21 mouse cellular contexts compared by ENCODE assay signal in the genomic region with DNA sequence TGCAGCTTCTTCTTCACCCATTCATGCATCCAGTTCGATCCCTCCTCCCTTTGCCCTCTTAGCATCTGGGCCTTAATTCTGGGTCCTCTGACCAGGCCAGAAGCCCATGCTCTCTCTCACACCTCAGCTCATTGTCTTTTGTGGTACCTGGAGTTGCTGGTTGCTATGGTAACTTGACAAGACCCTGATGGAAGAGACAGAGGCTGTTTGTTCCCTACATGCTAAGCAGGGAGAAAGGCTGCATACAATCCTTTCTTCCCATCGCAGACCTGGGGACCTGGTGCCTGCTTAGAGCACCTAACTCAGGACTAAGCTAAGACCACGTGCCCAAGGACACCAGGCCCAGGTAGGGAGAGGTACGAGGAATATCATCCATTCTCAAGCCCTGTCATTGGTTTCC.
A peak's percentile ranks its signal among the peaks of the same experiment; 100 is the strongest.
DNase-seq lines count a peak whose midpoint lies in the region; ATAC-seq and TF ChIP-seq lines count a peak whose summit lies in the region.
"Had no signal": no experiment of that assay in that cellular context is flagged by ENCODE, and none has a peak within 500 bp of the region (broad histone marks: within the 10 kb centered on the region; RNA-seq: fewer than 3 reads in every experiment).

No protein-coding gene starts in this region.

- H3K27me3 ChIP-seq in forebrain, postnatal 0 days (ENCODE audit: insufficient read depth, low read length), result no peaks in the 10 kb centered on the region
- H3K27me3 ChIP-seq in forebrain, embryonic 11.5 days (ENCODE audit: control insufficient read depth, insufficient read depth, low read length), result no peaks in the 10 kb centered on the region
- no peaks in the 10 kb centered on the region for H3K27me3 ChIP-seq in hindbrain, embryonic 15.5 days
- no peaks in the 10 kb centered on the region for H3K27me3 ChIP-seq in hindbrain, postnatal 0 days (ENCODE audit: insufficient read depth, low read length)
- no peaks in the 10 kb centered on the region for H3K27me3 ChIP-seq in midbrain, embryonic 14.5 days (ENCODE audit: control insufficient read depth, insufficient read depth, low read length)
- no peaks in the 10 kb centered on the region for H3K27me3 ChIP-seq in midbrain, embryonic 10.5 days (ENCODE audit: low read depth, poor library complexity, severe bottlenecking)
- H3K27me3 ChIP-seq in midbrain, embryonic 16.5 days (ENCODE audit: control insufficient read depth, insufficient read depth, low read depth, low read length), result no peaks in the 10 kb centered on the region
- H3K27me3 ChIP-seq: embryonic facial prominence, embryonic 12.5 days; forebrain, embryonic 12.5 days; heart, embryonic 15.5 days had no signal

- no peak overlapping the region for H3K27ac ChIP-seq in forebrain, postnatal 0 days (ENCODE audit: low read depth, low read length)
- no peak overlapping the region for H3K27ac ChIP-seq in forebrain, embryonic 11.5 days (ENCODE audit: low read depth, low read length)
- H3K27ac ChIP-seq in hindbrain, embryonic 15.5 days (replicated peaks), result peak overlapping the region; percentile 39
- no peak overlapping the region for H3K27ac ChIP-seq in hindbrain, postnatal 0 days
- H3K27ac ChIP-seq in midbrain, embryonic 14.5 days (replicated peaks; ENCODE audit: low read depth, low read length), result no peak overlapping the region; the same call in 1 of the 2 replicates
- H3K27ac ChIP-seq in midbrain, embryonic 10.5 days (replicated peaks), result no peak overlapping the region
- peak overlapping the region; percentile 53 for H3K27ac ChIP-seq in midbrain, embryonic 16.5 days (ENCODE audit: low read length)
- H3K27ac ChIP-seq: embryonic facial prominence, embryonic 12.5 days; forebrain, embryonic 12.5 days; heart, embryonic 15.5 days had no signal

- WGBS in forebrain, postnatal 0 days, result 63% methylated on average over 4 of the region's 4 CpGs
- 73% methylated on average over 4 of the region's 4 CpGs for WGBS in forebrain, embryonic 11.5 days
- 64% methylated on average over 4 of the region's 4 CpGs for WGBS in hindbrain, embryonic 15.5 days
- WGBS in hindbrain, postnatal 0 days, result 62% methylated on average over 4 of the region's 4 CpGs
- whole genome bisulfite sequencing in midbrain, embryonic 14.5 days, result 74% methylated on average over 4 of the region's 4 CpGs
- 77% methylated on average over 4 of the region's 4 CpGs for WGBS in midbrain, embryonic 10.5 days
- 67% methylated on average over 4 of the region's 4 CpGs for WGBS in midbrain, embryonic 16.5 days

- H3K4me1 ChIP-seq in forebrain, postnatal 0 days (ENCODE audit: insufficient read depth), result no peaks in the 10 kb centered on the region
- H3K4me1 ChIP-seq in forebrain, embryonic 11.5 days (replicated peaks; ENCODE audit: control insufficient read depth, insufficient read depth, low read length), result no peaks in the 10 kb centered on the region
- H3K4me1 ChIP-seq in hindbrain, embryonic 15.5 days (replicated peaks), result 0 out of 2 replicates have a peak, but pooled peaks cover 4% of the 10 kb centered on the region
- H3K4me1 ChIP-seq in hindbrain, postnatal 0 days (ENCODE audit: insufficient read depth, low read length), result no peaks in the 10 kb centered on the region
- H3K4me1 ChIP-seq in midbrain, embryonic 14.5 days (ENCODE audit: control insufficient read depth, insufficient read depth, low read length), result no peaks in the 10 kb centered on the region
- no peaks in the 10 kb centered on the region for H3K4me1 ChIP-seq in midbrain, embryonic 10.5 days
- peaks cover 9% of the 10 kb centered on the region for H3K4me1 ChIP-seq in midbrain, embryonic 16.5 days (ENCODE audit: control insufficient read depth, insufficient read depth, low read length)
- H3K4me1 ChIP-seq: embryonic facial prominence, embryonic 12.5 days; heart, embryonic 15.5 days had no signal

- no peak overlapping the region for H3K4me2 ChIP-seq in forebrain, postnatal 0 days (ENCODE audit: low read depth)
- no peak overlapping the region for H3K4me2 ChIP-seq in forebrain, embryonic 11.5 days (ENCODE audit: low read depth, low read length, severe bottlenecking)
- no peak overlapping the region for H3K4me2 ChIP-seq in hindbrain, embryonic 15.5 days
- no peak overlapping the region for H3K4me2 ChIP-seq in hindbrain, postnatal 0 days (ENCODE audit: low read depth, low read length)
- no peak overlapping the region for H3K4me2 ChIP-seq in midbrain, embryonic 14.5 days (ENCODE audit: low read length)
- H3K4me2 ChIP-seq in midbrain, embryonic 16.5 days (ENCODE audit: low read length), result no peak overlapping the region
- H3K4me2 ChIP-seq: embryonic facial prominence, embryonic 12.5 days; forebrain, embryonic 12.5 days; heart, embryonic 15.5 days had no signal

- ATAC-seq in forebrain, postnatal 0 days, result peak; percentile 26; the same call in 1 of the 2 replicates
- ATAC-seq in forebrain, embryonic 11.5 days (replicated peaks; ENCODE audit: low FRiP score), result no peak
- peak; percentile 38; the same call in 1 of the 2 replicates for ATAC-seq in hindbrain, embryonic 15.5 days (ENCODE audit: low FRiP score, low read depth)
- ATAC-seq in hindbrain, postnatal 0 days, result no peak
- no peak for ATAC-seq in midbrain, embryonic 14.5 days (ENCODE audit: low FRiP score, low TSS enrichment)
- ATAC-seq in midbrain, embryonic 16.5 days, result peak; percentile 54; the same call in 1 of the 2 replicates
- ATAC-seq: CD4-positive, CD25-positive, alpha-beta regulatory T cell, adult 4 months; forebrain, embryonic 16.5 days; intestine, embryonic 16.5 days had no signal

- no peak overlapping the region for H3K9ac ChIP-seq in forebrain, postnatal 0 days
- no peak overlapping the region for H3K9ac ChIP-seq in forebrain, embryonic 11.5 days (ENCODE audit: low read length)
- H3K9ac ChIP-seq in hindbrain, embryonic 15.5 days, result no peak overlapping the region
- H3K9ac ChIP-seq in hindbrain, postnatal 0 days (replicated peaks; ENCODE audit: low read length), result no peak overlapping the region
- H3K9ac ChIP-seq in midbrain, embryonic 14.5 days (replicated peaks; ENCODE audit: low read length), result no peak overlapping the region
- no peak overlapping the region for H3K9ac ChIP-seq in midbrain, embryonic 16.5 days (ENCODE audit: low read depth, low read length)
- H3K9ac ChIP-seq: embryonic facial prominence, embryonic 12.5 days; forebrain, embryonic 12.5 days; heart, embryonic 15.5 days had no signal

- TF ChIP-seq CTCF in forebrain, postnatal 0 days (IDR thresholded peaks at IDR 0.05; ENCODE audit: low read depth), result no peak
- TF ChIP-seq CTCF in hindbrain, postnatal 0 days (IDR thresholded peaks at IDR 0.05; ENCODE audit: low read depth), result no peak

- no peak overlapping the region for H3K4me3 ChIP-seq in forebrain, postnatal 0 days (ENCODE audit: low read depth, low read length)
- H3K4me3 ChIP-seq in forebrain, embryonic 11.5 days (ENCODE audit: low read depth, low read length), result no peak overlapping the region
- H3K4me3 ChIP-seq in hindbrain, embryonic 15.5 days, result no peak overlapping the region
- H3K4me3 ChIP-seq in hindbrain, postnatal 0 days (ENCODE audit: low read length), result no peak overlapping the region
- H3K4me3 ChIP-seq in midbrain, embryonic 14.5 days (replicated peaks; ENCODE audit: low read depth, low read length), result no peak overlapping the region
- no peak overlapping the region for H3K4me3 ChIP-seq in midbrain, embryonic 10.5 days
- H3K4me3 ChIP-seq in midbrain, embryonic 16.5 days (ENCODE audit: low read depth, low read length), result no peak overlapping the region
- H3K4me3 ChIP-seq: embryonic facial prominence, embryonic 12.5 days; forebrain, embryonic 12.5 days; heart, embryonic 15.5 days had no signal

- no peaks in the 10 kb centered on the region for H3K9me3 ChIP-seq in forebrain, postnatal 0 days (ENCODE audit: low read length)
- no peaks in the 10 kb centered on the region for H3K9me3 ChIP-seq in forebrain, embryonic 11.5 days (ENCODE audit: control insufficient read depth, low read length)
- H3K9me3 ChIP-seq in hindbrain, embryonic 15.5 days, result no peaks in the 10 kb centered on the region
- no peaks in the 10 kb centered on the region for H3K9me3 ChIP-seq in hindbrain, postnatal 0 days (ENCODE audit: low read length)
- no peaks in the 10 kb centered on the region for H3K9me3 ChIP-seq in midbrain, embryonic 14.5 days (ENCODE audit: control insufficient read depth, low read length)
- no peaks in the 10 kb centered on the region for H3K9me3 ChIP-seq in midbrain, embryonic 10.5 days (replicated peaks)
- H3K9me3 ChIP-seq in midbrain, embryonic 16.5 days (replicated peaks; ENCODE audit: control insufficient read depth, low read length, poor library complexity, severe bottlenecking), result no peaks in the 10 kb centered on the region
- H3K9me3 ChIP-seq: embryonic facial prominence, embryonic 12.5 days; forebrain, embryonic 12.5 days; G1E; heart, embryonic 15.5 days had no signal

- DNase-seq in forebrain, postnatal 0 days, result no peak
- DNase-seq in forebrain, embryonic 11.5 days (ENCODE audit: low spot score), result no peak
- DNase-seq in hindbrain, postnatal 0 days (ENCODE audit: low spot score), result no peak
- peak; percentile 52 for DNase-seq in midbrain, embryonic 14.5 days
- no peak for DNase-seq in midbrain, embryonic 10.5 days (ENCODE audit: low spot score)
- no peak for DNase-seq in gastrocnemius, postnatal 10 days
- DNase-seq: adrenal gland, postnatal 10 days; B cell, adult 2 months; cerebellum, adult 11-12 months; cerebellum, adult 9-10 months; cerebellum, postnatal 25 days; heart, postnatal 14 days had no signal

- peaks cover 18% of the 10 kb centered on the region for H3K36me3 ChIP-seq in forebrain, postnatal 0 days (ENCODE audit: insufficient read depth)
- no peaks in the 10 kb centered on the region for H3K36me3 ChIP-seq in forebrain, embryonic 11.5 days (ENCODE audit: control insufficient read depth, insufficient read depth, low read length)
- peaks cover 8% of the 10 kb centered on the region; the same call in 1 of the 2 replicates for H3K36me3 ChIP-seq in hindbrain, embryonic 15.5 days
- no peaks in the 10 kb centered on the region for H3K36me3 ChIP-seq in hindbrain, postnatal 0 days (ENCODE audit: insufficient read depth, low read length)
- 0 out of 2 replicates have a peak, but pooled peaks cover 3% of the 10 kb centered on the region for H3K36me3 ChIP-seq in midbrain, embryonic 14.5 days (ENCODE audit: control insufficient read depth, insufficient read depth, low read length)
- H3K36me3 ChIP-seq in midbrain, embryonic 10.5 days, result no peaks in the 10 kb centered on the region
- H3K36me3 ChIP-seq in midbrain, embryonic 16.5 days (ENCODE audit: control insufficient read depth, insufficient read depth, low read length), result peaks cover 4% of the 10 kb centered on the region; the same call in 1 of the 2 replicates
- H3K36me3 ChIP-seq: embryonic facial prominence, embryonic 12.5 days; forebrain, embryonic 12.5 days; G1E had no signal

Comparison
In these comparisons a context has a peak if more than half of its experiments do, and no peak if none do; other contexts are left out.
1. ATAC-seq: peak in forebrain, postnatal 0 days (single experiment), hindbrain, embryonic 15.5 days (single experiment) and midbrain, embryonic 16.5 days (single experiment); none in forebrain, embryonic 11.5 days (single experiment), hindbrain, postnatal 0 days (single experiment) and midbrain, embryonic 14.5 days (single experiment).
2. H3K27ac ChIP-seq: peak in hindbrain, embryonic 15.5 days (single experiment) and midbrain, embryonic 16.5 days (single experiment); none in forebrain, postnatal 0 days (single experiment), forebrain, embryonic 11.5 days (single experiment), hindbrain, postnatal 0 days (single experiment), midbrain, embryonic 14.5 days (single experiment) and midbrain, embryonic 10.5 days (single experiment).